Mouse (Mus musculus): ENCODE results near the gene Ces2h. TPM values are rescaled to one million over a fixed set of nuclear protein-coding genes. Genes with fewer than 3 reads are reported as not detected.
"Not testable (repeated sequence)": the region's sequence is repeated elsewhere in the genome, so short reads cannot be mapped to it uniquely, and the experiment has no call there.

Ces2h gene
- not detected in 2 replicates for total RNA-seq (2017)

DNA sequence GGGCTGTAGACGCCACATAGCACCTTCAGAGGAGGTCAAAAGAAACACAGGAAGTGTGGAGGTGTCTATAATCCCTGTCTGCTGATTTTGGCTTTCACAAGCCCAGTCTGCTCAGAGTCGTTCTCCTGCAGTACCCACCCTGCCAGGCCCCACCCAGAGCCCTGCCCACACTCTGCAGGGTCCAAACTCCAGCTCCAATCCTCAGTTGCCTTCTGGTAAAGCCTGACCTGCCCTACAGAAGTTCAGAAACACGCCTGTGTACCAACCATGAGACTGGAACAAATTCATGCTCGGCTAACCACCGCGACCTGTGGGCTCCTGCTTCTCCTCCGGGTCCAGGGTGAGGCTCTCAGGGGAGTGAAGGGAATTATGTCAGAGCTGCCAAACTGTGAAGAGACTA lies at the start of gene Ces2h:
Gene Ces2h, plus strand, starts transcription at position 268 of the 400 bp plus-strand sequence.
- ATAC-seq (replicated peaks; ENCODE audit: low read depth, poor library complexity, severe bottlenecking), result no peak

DNA sequence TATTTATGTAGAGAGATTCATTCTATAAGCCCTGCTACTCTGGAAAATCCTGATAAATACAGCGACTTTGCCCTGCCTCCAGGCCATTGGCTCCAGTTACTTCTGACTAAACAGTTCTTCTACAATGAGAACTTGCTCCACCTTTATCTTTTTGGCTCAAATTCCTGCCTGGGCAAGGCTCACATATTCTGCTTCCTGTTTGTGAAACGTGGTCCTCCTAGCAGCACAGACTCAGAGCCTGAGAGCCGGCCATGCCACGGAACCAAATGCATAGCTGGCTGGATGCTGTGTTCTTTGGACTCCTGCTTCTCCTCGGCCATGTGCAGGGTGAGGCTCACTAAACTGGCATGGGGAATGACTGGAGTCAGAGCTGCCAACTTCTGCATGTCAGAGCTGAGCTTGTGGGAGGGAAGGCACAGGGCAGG lies 39.1 kb upstream of the Ces2h start, which contains the start of gene Ces2g:
Gene Ces2g, plus strand, starts transcription at position 182 of the 425 bp plus-strand sequence.
- ATAC-seq (replicated peaks; ENCODE audit: low read depth, poor library complexity, severe bottlenecking), result peak; percentile 81

DNA sequence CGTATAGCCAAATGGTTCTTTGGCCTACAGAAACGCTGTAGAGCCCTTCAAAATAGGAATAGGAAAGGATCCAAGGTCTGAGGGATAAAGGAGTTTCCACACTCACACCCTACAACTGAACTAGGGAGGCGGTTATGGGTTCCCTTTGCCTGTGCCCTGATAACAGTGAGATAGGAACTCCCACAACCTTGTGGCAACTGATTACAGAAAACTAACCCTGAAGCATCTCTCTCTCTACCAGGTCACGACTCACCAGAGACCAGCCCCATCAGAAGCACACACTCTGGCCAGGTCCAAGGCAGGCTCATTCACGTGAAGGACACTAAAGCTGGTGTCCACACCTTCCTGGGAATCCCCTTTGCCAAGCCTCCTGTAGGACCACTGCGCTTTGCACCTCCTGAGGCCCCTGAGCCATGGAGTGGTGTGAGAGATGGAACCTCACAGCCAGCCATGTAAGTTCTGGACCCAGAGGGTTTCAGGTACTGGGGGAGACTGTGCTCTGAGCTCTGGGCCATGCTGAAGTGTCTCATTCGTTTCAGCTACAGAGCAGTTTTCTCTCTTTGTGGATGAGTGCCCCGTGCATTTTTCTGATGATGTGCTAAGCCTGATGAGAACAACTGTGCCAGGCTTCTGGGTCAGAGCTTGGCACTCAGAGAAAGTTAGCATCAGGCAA lies 38.3 kb upstream of the Ces2h start:
- ATAC-seq (replicated peaks; ENCODE audit: low read depth, poor library complexity, severe bottlenecking), result peak; percentile 64; the same call in 1 of the 2 replicates

DNA sequence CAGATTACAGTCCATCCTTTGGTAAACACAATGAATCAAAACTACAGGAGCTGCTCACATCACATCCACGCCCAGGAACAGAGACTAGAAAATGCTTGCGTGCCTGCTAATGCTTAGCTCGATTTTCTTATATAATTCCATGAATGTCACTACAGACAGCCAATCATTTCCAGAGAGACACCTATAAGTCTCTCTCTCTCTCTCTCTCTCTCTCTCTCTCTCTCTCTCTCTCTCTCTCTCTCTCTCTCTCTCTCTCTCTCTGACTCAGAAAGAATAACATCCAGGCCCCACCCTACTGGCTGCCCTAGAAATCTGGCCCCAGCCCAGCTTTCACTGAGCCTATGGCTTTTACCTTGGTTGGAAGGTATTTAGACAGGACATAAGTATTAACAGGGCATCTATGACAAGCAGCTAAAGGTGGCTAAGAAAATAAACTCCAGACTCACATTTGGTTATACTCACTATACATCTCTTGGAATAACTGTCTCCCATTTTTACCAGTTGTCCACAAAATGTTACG lies 37.2 kb upstream of the Ces2h start:
- ATAC-seq (replicated peaks; ENCODE audit: low read depth, poor library complexity, severe bottlenecking), result no peak

DNA sequence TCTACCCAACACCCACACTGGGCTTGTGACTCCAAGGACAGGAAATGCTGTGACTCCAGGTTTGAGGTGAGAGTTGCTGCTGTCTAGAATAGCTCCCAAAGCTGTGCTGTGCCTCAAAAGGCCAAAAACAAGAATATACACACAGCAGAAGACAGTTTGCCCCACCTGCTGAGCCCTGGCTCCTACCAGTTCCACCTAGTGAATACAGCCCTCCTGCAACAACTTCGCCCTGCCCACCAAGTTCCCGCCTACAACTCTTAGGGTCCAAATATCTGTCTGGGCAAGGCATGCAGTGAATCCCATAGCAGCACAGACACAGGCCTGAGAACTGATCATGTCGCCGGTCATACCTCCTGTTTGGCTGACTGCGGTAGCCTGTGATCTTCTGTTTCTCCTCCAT lies 16.5 kb upstream of the Ces2h start:
- ATAC-seq (replicated peaks; ENCODE audit: low read depth, poor library complexity, severe bottlenecking), result no peak

DNA sequence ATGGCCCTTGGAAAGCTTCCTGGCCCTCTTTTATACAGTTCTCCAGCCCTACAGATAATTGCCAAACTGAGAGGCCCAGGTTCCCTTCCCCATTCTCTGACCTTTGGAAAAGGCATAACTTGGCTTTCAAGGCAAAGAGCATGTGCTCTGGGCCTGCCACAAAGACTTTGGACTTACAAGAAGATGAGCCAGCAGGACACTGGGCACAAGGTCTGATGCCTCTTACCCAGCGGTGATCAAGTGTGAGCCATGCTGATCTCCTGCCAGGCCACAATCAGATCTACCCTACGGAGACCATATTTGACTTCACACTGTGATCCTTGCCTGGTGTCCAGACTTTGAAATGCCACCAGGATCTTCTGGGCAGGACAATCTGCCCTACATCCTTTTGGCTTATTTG lies 15.7 kb upstream of the Ces2h start:
- ATAC-seq (replicated peaks; ENCODE audit: low read depth, poor library complexity, severe bottlenecking), result no peak

DNA sequence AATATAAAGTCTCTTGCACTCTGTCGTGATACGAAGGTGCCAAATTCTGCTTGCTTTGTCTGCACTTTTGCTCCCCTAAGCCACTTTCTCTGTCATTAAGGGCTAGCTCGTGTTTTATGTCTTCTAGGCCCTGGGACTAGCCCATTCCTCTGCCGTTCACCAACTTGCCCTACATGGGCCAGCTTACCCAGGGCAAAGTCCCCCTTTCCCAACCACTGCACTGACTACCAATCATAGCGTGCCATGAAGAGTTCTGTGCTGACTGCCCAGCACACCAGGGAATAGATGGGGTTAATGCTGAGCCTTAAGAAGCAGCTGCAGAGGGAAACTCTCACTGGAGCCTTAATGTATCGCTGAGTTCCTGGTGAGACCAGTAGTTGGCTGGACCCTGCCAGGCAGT lies 2.5 kb upstream of the Ces2h start:
- no peak for ATAC-seq (replicated peaks; ENCODE audit: low read depth, poor library complexity, severe bottlenecking)

DNA sequence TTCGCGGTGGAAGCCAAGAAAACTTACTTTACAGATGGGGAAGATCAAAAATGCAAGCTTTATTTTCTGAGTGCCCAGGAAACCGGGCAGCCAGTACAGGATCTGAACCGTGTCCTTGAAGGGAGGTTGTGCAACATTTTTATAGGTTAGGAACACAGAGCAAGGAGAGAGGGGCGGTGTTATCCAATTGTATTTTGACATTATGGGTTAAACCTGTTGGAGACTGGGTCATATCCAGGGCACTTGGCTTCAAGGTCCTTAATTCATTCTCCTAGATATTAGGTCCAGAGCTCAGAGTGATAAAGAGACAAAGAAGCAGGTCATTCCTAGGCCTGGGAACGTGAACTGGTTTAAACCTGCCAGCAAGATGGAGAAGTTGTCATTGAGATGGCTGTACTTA lies 1.5 kb upstream of the Ces2h start:
- no peak for ATAC-seq (replicated peaks; ENCODE audit: low read depth, poor library complexity, severe bottlenecking)

DNA sequence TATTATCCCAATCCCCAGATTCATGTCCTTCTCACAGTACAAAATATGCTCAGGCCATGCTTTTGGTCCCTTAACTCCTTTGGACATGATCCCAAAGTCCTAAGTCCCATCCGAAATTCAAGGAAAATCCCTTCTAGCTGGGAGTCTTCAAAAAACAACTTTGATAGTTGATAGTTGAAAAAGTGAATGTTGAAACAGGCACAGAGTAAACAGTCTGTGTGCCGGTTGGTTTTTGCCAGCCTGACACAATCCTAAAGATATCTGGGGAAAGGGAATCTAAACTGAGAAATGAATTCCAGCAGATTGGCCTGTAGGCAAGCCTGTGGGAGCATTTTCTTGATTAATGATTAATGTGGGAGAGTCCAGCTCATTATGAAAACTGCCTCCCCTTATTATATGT lies 9.3 kb downstream of the Ces2h start:
- ATAC-seq (replicated peaks; ENCODE audit: low read depth, poor library complexity, severe bottlenecking), result no peak

DNA sequence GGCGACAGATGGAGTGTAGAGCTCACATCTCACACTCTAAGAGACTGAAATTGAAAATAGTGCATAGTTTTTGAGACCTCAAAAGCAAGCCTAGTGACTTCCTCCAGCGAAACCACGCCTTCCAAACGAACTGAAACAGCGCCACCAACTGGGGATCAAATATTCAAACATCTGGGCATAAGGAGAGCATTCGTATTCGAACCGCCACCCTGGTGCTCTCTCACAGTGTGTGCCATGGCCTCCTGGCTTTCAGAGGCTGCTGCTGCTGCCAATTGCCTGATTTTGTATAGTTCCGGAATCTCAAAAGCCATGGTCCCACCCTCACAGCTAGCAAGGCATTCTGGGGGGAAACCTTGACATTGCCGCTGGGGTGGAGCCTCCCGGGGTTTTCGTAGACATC lies 10.5 kb downstream of the Ces2h start:
- no peak for ATAC-seq (replicated peaks; ENCODE audit: low read depth, poor library complexity, severe bottlenecking)

DNA sequence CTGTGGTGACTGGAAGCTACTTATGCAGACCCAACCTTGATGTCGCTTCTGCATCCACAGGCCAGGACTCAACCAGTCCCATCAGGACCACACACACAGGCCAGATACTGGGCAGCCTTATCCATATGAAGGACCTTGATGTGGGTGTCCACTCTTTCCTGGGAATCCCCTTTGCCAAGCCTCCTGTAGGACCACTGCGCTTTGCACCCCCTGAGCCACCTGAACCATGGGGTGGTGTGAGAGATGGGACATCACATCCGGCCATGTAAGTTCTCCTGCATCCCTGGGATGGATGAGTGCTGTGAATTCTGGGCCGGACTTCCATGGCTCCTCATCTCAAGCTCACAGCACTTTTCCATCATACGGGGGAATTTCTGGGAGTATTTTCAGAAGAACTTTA lies 13.7 kb downstream of the Ces2h start:
- ATAC-seq (replicated peaks; ENCODE audit: low read depth, poor library complexity, severe bottlenecking), result no peak

DNA sequence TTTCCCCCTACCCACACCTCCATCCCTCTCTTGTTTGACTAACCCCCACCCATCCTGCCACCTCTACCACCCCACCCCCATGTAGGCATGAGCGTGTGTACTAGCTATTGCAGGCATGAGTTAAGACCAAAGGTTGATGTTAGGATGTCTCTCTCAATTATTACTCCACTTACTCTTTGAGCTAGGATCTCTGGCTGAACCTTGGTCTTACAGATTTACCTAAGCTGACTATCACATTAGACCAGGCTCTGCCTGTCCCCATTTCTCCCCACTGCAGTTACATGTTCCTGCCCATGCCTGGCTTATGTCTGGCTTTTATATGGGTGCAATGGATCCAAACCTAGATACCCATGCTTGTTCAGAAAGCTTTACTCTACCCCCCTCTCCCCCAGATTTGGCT lies 21.3 kb downstream of the Ces2h start:
- no peak for ATAC-seq (replicated peaks; ENCODE audit: low read depth, poor library complexity, severe bottlenecking)

DNA sequence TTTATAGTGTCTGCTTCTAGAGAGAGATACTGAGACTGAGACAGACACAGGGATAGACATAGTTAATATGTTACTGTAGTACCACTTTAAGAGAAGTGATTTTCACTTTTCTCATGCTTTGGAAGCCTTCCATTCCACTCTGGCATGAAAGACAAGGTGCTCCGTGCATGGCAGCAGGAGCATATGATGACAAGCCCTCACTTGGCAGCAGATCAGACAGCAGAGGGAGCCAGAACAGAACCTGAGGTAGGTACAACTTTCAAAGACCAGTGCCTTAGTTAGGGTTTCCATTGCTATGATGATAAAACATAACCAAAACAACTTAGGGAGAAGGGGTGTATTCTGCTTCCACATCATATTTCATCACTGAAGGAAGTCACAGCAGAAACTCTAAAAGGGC lies 22.4 kb downstream of the Ces2h start:
- no peak for ATAC-seq (replicated peaks; ENCODE audit: low read depth, poor library complexity, severe bottlenecking)

DNA sequence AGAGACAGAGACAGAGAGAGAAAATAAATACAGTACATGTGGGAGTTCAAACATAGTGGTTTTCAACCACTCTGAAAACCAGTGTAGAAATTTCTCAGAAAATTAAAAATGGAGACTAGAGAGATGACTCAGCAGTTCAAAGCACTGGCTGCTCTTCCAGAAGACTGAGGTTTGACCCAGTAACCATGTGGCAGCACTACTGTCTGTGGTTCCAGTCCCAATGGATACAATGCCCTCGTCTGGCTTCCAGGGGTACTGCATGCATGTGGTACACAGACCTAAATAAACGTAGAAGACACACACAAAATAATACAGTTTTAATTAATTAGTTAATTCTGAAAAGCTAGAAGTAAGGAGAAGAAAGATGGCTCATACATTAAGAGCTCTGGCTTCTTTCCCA lies 24.4 kb downstream of the Ces2h start:
- peak; percentile 73; the same call in 1 of the 2 replicates for ATAC-seq (replicated peaks; ENCODE audit: low read depth, poor library complexity, severe bottlenecking)

DNA sequence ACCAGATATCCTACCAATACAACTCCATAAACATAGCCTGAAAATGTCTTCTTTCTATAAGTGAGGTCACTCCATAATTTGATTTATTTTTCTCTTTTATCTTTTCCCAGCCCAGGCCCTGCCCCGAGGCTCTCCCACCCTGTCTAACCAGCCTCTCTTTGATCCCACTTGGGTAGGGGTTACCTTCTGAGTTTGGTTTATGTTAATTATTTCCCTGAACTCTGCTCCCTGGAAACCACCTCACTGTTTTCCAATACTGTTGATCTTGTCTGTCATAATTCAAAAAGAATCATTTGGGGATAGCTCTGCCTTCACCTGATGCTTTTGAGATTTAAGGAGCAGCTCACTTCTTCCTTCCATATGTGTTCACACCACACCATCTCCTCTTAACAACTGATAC lies 42.9 kb downstream of the Ces2h start:
- ATAC-seq (replicated peaks; ENCODE audit: low read depth, poor library complexity, severe bottlenecking), result no peak

DNA sequence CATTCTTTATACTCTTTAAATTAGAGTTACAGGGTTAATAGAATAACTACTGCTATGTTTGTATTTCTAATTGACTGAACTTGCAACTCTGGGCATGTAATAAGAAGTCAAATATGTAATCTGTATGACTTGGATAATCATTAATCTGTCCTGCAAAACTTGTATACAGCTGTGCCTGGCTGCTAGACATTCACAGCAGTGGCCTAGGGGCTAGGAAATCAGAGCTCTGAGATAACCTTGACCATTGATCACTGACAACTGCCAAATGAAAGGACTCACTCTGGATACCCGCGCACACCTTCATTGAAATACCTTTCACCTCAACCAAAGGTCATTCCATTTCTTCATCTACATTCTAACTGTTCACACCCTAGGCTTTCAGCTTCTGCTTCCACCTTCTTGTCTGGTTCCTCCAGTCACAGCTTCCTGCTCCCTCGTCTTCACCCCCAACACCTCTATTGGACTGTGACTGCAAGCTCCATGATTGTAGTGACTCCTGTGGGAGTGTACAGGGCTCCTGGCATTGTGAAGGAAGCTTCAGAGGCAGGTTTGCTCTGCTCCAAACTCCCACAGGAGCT lies 45.3 kb downstream of the Ces2h start:
- no peak for ATAC-seq (replicated peaks; ENCODE audit: low read depth, poor library complexity, severe bottlenecking)

DNA sequence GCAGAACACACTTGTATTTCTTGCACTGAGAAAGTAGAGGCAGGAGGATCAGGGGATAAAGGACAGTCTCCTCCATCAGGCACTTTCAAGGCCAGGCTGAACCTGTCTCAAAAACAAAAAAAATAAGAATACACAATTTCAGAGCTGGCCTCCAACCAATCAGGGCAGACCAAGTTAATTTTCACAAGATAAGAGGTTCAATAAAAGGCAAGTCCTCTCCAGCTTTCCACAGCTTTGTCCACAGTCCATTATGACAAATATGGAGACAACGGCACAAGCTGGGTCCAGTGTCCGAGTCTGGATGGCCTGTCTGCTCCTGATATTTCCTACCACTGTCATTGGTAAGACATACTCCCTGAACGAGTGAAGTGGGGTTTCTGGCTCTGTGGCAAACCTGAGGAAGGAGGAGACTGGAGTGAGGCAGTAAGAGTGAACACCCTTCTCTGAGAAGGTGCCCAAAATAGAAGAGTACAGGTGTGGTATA lies 47.8 kb downstream of the Ces2h start, which contains the start of gene Ces3a:
Gene Ces3a, plus strand, starts transcription at position 231 of the 484 bp plus-strand sequence.
- ATAC-seq (replicated peaks; ENCODE audit: low read depth, poor library complexity, severe bottlenecking), result no peak

DNA sequence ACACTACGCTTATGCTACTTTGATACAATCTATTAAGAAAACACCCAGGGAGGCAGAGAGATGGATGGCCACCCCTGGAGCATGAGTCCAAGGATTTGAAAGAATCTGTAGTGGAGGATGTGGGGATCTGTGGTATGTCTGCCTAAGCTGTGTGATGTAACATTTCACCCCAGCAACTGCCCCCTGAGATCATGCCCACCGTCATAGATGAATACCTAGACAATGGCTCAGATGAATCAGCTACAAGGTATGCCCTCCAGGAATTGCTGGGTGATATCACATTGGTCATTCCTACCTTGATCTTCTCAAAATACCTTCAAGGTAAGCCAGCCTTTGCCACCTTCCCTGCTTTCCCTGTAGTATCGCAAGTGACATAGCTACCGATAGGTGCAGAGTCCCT lies 55.6 kb downstream of the Ces2h start:
- no peak for ATAC-seq (replicated peaks; ENCODE audit: low read depth, poor library complexity, severe bottlenecking)

DNA sequence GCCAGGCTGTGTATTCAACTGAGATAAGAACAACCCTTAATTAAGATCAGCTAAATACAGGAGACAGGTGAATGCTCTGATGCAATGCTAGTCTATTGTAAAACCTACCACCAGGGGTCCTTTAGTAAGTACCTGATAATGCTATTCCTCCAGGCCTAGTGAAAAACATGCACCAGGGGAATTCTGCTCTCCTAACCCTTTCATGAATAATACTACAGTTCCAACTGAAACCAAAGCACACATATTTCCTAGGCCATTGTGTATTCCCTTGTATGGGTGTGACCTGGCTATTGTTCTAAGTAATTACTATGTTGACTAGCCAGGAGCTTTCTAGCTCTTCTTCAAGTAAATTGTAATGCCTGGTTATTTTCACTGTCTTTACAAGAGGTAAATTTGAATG lies 59.4 kb downstream of the Ces2h start:
- no peak for ATAC-seq (replicated peaks; ENCODE audit: low read depth, poor library complexity, severe bottlenecking)

DNA sequence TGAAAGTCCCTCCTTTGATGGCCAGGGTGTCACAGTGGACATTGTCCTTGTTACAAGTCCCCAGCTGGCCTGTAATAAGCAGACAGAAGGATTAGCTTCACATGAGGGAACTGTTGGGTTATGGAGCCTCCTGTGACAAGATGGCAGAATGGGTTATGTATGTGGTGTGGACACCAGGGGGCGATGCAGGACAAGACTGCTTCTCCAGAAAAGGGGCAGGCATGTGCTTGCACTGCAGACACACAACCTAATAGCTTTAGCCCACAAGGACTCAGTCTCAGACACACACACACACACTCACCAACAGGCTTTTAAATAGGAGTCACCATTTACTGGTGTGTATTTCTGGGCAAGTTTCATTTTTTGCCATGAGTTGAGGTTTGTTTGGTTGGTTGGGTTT lies 66.1 kb downstream of the Ces2h start:
- peak; percentile 86 for ATAC-seq (replicated peaks; ENCODE audit: low read depth, poor library complexity, severe bottlenecking)

DNA sequence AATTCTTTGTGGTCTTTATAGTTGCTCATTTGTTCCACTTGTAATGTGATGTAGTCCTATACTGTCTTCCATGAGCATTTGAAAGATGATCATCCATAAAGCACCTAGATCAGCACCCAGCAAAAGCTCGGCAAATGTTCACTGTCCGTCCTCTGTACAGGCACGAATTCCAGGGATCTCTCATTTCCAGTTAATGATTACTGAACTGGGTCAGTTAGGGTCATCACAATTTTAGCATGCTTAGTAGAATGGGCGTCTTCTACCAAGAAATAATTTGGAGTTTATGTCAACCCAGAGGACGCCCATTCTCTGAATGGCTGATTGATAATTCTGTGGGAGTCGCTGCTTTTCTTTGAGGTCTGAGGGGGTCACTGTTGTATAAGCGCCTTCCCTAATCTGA lies 67.3 kb downstream of the Ces2h start:
- not testable (repeated sequence) for ATAC-seq (replicated peaks; ENCODE audit: low read depth, poor library complexity, severe bottlenecking)

DNA sequence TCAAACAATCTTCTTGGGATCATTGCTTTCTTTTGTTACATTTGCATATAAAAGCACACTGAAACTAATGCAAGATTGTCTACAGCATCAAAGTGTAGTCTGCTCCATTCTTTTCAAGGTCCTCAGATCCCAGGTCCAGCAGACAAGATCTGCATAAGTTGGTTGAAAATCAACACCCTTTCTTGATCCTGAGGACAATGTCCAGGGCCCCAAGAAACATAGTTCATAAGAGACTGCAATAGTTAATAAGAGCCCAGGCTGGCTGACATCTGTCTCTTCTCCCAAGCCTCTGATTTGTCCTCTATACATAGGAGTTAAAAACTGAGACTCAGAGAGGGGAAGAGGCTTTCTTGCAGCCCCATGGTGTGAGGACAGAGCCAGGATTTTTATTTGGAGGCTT lies 68.3 kb downstream of the Ces2h start:
- no peak for ATAC-seq (replicated peaks; ENCODE audit: low read depth, poor library complexity, severe bottlenecking)

Measured in common myeloid progenitor, adult 5-6 weeks (primary cell).